Mouse (Mus musculus) heart, embryonic 11.5 days (tissue): ENCODE data around the gene Cenpa. TPM values are rescaled to one million over a fixed set of nuclear protein-coding genes. Genes with fewer than 3 reads are reported as not detected.

ENCODE experiments used
- ATAC-seq: fragments of 200-750 bp; cut with Nextera tagmentation; replicated peaks from 2 replicates; pipeline ENCODE4 v1.8.0; 2017; ENCODE audit warnings: moderate library complexity; ENCODE audit not compliant: insufficient number of reproducible peaks, low FRiP score, low TSS enrichment
- H3K27ac ChIP-seq: fragments of 300-500 bp; sonication (generic); 2 replicates; pipeline ENCODE4 v1.5.1; 2014; ENCODE audit warnings: mild to moderate bottlenecking, low read depth, low read length
- H3K27me3 ChIP-seq: fragments of 300-500 bp; sonication (generic); 2 replicates; pipeline ENCODE4 v1.6.1; 2014; ENCODE audit warnings: mild to moderate bottlenecking, low read length, mixed read lengths; ENCODE audit not compliant: control insufficient read depth, insufficient read depth
- H3K36me3 ChIP-seq: fragments of 300-500 bp; sonication (generic); 2 replicates; pipeline ENCODE4 v1.6.1; 2014; ENCODE audit warnings: mild to moderate bottlenecking, low read length, moderate library complexity, mixed read lengths; ENCODE audit not compliant: control insufficient read depth, insufficient read depth
- H3K4me1 ChIP-seq: fragments of 300-500 bp; sonication (generic); 2 replicates; pipeline ENCODE4 v1.6.1; 2014; ENCODE audit warnings: low read length; ENCODE audit not compliant: control insufficient read depth, insufficient read depth
- H3K4me2 ChIP-seq: fragments of 300-500 bp; sonication (generic); 2 replicates; pipeline ENCODE4 v1.6.1; 2014; ENCODE audit warnings: mild to moderate bottlenecking, moderate library complexity
- H3K4me3 ChIP-seq: fragments of 300-500 bp; sonication (generic); 2 replicates; pipeline ENCODE4 v1.5.1; 2014; ENCODE audit warnings: low read depth, low read length
- H3K9ac ChIP-seq: fragments of 300-500 bp; sonication (generic); 2 replicates; pipeline ENCODE4 v1.6.1; 2014; ENCODE audit warnings: mild to moderate bottlenecking, low read depth, low read length, moderate library complexity
- H3K9me3 ChIP-seq: fragments of 300-500 bp; sonication (generic); replicated peaks from 2 replicates; pipeline ENCODE4 v1.6.1; 2016; ENCODE audit warnings: low read length; ENCODE audit not compliant: control insufficient read depth
- WGBS: fragments of 180-500 bp; shearing (Covaris S2); extraction: QIAGEN DNeasy Blood & Tissue Kit; methylation state at CpG from one replicate; pipeline ENCODE4 v1.1.7; 2014; ENCODE audit not compliant: insufficient replicate concordance; 5-methylcytosine and 5-hydroxymethylcytosine counted together
- polyA plus RNA-seq: library from polyadenylated mRNA; unstranded; fragments of >200 nt; fragmentation: Nextera tagmentation; extraction: Ambion mirVana; gene quantifications from 2 replicates; pipeline ENCODE4 v1.2.1, GENCODE M21; 2014

Cenpa gene
- polyA plus RNA-seq, result 296 and 306 TPM in 2 replicates

DNA sequence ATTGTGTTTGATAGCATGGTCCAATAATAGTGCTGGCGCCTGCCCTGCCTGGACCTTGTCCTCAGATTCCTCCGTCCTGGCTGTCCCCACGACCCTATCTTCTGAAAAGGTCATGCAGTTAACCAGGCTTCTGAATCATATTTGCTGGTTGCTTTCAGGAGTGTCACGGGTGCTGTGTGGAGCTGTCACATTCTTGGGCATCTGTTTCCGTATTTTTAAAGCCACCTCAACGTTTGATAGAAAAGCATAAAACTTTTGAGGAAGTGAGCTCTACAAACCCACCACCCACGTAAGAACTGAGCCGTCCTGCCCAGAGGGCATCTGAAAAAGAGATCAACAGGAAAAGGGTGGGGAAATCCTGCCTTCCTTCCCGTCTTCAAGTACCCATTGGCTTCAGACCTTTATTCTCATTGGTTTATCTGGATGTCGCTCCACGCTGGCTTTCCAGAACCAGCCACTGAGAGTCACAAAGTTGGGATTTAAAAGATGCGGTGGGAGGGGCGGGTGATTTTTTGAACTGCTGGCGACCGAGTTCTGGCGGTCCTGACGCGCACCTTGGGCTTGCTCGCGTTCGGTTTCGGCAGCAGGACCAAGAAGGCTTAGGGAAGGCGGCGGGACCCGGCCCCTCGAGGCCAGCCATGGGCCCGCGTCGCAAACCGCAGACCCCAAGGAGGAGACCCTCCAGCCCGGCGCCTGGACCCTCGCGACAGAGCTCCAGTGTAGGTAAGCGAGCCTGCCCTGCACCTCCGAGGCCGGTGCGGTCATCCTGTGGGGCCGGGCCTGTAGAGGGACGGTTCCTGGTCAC is at the start of gene Cenpa:
Gene Cenpa, plus strand, starts transcription at position 387 of the 805 bp plus-strand sequence.
- peak within 1 kb of the TSS; percentile 82 for H3K9ac ChIP-seq
- H3K9me3 ChIP-seq, result no peaks in the 10 kb centered on the region
- H3K27ac ChIP-seq, result peak within 1 kb of the TSS; percentile 82
- no peaks in the 10 kb centered on the region for H3K27me3 ChIP-seq
- ATAC-seq, result peak; percentile 88
- H3K4me3 ChIP-seq, result peak within 1 kb of the TSS; percentile 84
- H3K36me3 ChIP-seq, result peaks cover 12% of the 10 kb centered on the region; the same call in 1 of the 2 replicates
- under 1% methylated on average over 40 of the region's 40 CpGs for WGBS
- peaks cover 16% of the 10 kb centered on the region for H3K4me1 ChIP-seq
- peak within 1 kb of the TSS; percentile 64 for H3K4me2 ChIP-seq

DNA sequence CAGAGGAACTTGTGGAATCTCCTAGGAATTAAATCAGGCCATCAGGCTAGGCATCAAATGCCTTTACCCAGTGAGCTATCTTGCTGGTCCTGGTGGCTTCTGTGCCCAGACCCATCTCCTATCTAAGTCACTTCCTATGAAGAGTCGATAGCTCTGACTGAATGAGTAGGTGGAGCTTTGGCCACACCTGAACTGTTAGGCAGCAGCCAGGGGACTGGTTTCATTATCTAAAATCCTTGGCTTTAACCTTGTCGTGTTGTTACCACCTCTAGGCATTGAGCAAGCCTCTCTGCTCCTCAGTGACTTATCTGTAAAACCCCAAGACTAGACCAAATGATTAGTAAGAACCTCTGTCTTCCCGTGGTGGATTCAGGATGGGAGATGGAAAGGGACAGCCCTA is 49.2 kb upstream of the Cenpa start:
- Histone ChIP-seq H3K27ac (peak overlapping the region; percentile 41; the same call in 1 of the 2 replicates), H3K4me3 (no peak overlapping the region), H3K4me2 (peak overlapping the region; percentile 32), H3K4me1 (peaks cover 56% of the 10 kb centered on the region), H3K9me3 (no peaks in the 10 kb centered on the region), H3K27me3 (peaks cover 23% of the 10 kb centered on the region), H3K9ac (peak overlapping the region; percentile 46; the same call in 1 of the 2 replicates), H3K36me3 (no peaks in the 10 kb centered on the region)
- ATAC-seq, result no peak
- 13% methylated on average over 3 of the region's 3 CpGs for WGBS

DNA sequence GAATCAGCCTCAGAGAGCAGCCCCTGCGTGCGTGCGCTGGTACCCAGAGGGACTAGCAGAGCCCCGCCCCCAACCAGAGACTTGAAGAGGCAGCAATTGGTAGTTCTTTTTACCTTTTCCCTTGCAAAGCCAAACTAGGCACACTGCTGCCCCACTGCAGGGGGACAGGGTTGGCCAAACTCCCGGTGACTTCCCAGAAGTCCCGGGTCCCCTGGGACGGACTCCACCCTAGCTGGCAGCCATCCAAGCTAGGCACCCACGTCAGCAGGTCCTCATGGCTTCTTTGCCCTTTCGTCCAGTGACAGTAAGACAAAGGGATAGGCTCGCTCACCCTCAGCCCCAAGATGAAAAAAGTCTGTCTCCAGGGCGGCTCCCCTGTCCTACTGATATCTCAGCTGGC is 48.7 kb upstream of the Cenpa start:
- Histone ChIP-seq H3K4me3 (no peak overlapping the region), H3K36me3 (no peaks in the 10 kb centered on the region), H3K27me3 (peaks cover 28% of the 10 kb centered on the region), H3K4me2 (peak overlapping the region; percentile 32), H3K4me1 (peaks cover 61% of the 10 kb centered on the region), H3K27ac (0 out of 2 replicates have a peak overlapping the region, but pooled peaks have one; percentile 41), H3K9ac (peak overlapping the region; percentile 46; the same call in 1 of the 2 replicates), H3K9me3 (no peaks in the 10 kb centered on the region)
- ATAC-seq, result no peak
- 22% methylated on average over 11 of the region's 11 CpGs for WGBS

DNA sequence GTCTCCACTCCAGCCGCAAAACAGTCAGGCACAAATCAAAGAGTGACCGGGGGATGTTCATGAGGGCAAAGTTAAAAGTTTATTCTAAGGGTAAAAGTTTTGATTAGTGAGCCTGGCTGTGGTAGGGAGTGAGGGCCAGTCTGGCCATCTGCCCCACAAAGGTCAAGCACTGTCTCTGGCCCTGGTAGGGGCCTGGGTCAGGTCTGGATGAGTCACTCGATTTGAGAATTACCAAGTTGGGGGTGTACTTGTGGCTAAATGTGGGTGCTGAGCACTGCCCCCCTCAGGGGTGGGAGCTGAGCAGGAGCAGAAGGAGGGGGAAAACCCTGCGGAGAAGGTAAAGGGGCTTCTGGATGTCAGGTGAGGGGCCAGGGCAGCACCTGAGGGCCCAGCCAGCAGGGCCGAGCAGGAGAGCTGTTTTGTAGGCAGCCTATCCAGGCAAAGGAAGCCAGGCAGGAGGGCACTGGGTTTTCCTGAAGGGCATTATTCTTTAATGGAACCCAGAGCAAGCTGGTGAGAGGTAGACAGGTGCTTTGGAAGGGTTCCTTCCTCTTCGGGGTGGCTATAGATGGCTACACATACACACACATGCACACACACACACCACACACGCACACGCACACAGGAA is 48.1 kb upstream of the Cenpa start:
- peaks cover 28% of the 10 kb centered on the region for H3K27me3 ChIP-seq
- H3K4me3 ChIP-seq, result no peak overlapping the region
- no peak overlapping the region for H3K9ac ChIP-seq
- ATAC-seq, result no peak
- 72% methylated on average over 8 of the region's 8 CpGs for WGBS
- H3K9me3 ChIP-seq, result no peaks in the 10 kb centered on the region
- peaks cover 60% of the 10 kb centered on the region for H3K4me1 ChIP-seq
- H3K27ac ChIP-seq, result 0 out of 2 replicates have a peak overlapping the region, but pooled peaks have one; percentile 29
- H3K36me3 ChIP-seq, result no peaks in the 10 kb centered on the region
- no peak overlapping the region for H3K4me2 ChIP-seq

DNA sequence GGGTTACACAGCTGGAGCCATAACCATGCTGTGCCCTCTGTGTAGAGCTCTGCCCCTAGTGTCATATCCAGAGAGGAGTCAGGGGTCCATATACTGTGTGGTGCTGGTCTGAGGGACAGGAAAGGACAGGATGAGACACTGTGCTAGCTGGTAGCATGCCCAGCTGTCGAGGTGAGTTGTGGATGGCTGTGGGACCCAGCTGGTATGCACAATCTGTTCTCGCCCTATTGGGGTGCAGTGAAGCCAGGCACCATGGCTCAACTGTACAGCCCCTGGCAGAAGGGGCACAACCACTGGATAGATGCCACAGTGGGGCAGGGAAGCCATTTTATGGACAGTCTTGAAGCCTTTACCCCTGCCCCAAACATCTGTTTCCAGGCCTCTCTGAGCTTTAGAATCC is 47.4 kb upstream of the Cenpa start:
- Histone ChIP-seq H3K9me3 (no peaks in the 10 kb centered on the region), H3K27me3 (peaks cover 28% of the 10 kb centered on the region), H3K36me3 (no peaks in the 10 kb centered on the region), H3K4me3 (no peak overlapping the region), H3K27ac (no peak overlapping the region), H3K4me2 (no peak overlapping the region), H3K4me1 (peaks cover 54% of the 10 kb centered on the region), H3K9ac (no peak overlapping the region)
- no peak for ATAC-seq
- WGBS, result 84% methylated on average over 2 of the region's 2 CpGs

DNA sequence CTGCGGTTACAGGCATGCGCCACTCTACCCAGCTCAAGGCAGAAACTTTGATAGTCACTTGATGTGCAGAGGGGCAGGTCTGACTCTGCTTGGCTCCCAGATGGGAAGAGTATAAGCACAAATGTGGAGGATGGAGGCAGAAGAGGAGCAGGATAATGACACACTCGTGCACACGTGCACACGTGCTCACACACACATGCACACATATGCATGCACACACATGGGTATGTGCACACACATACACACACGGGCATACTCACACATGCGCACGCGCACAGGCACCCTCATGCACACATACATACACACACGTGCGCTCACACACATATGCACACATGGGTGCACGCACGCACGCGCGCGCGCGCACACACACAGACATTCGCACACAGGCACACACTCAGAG is 46.0 kb upstream of the Cenpa start:
- H3K9ac ChIP-seq, result no peak overlapping the region
- 92% methylated on average over 20 of the region's 20 CpGs for WGBS
- H3K27me3 ChIP-seq, result peaks cover 28% of the 10 kb centered on the region
- no peaks in the 10 kb centered on the region for H3K9me3 ChIP-seq
- ATAC-seq, result no peak
- no peaks in the 10 kb centered on the region for H3K36me3 ChIP-seq
- no peak overlapping the region for H3K4me3 ChIP-seq
- no peak overlapping the region for H3K27ac ChIP-seq
- H3K4me2 ChIP-seq, result no peak overlapping the region
- H3K4me1 ChIP-seq, result peaks cover 48% of the 10 kb centered on the region

DNA sequence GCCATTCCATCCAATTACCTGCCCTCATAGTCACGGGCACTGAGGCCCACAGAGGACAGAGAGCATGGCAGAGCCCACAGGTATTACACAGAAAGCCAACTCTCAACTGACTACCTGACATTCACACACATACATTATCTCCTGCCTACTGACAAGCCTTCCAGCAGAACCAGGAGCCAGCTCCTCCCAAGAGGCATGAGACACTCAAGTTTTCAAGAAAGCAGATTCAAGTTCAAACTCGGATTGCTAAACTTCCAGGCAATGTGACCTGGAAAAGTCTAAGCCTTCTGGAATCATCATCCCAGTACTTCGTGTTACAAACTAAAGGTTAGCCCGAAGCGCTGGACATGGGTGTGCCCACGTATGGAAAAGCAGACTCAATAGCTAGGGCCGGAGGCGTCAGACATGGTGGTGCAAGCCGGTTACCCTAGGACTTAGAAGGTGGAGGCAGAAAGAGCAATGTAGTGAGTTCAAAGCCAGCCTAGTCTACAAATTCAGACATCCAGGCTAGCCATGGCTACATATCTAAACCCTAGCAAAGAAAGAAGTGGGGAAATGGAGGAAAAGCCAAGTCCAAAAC is 45.3 kb upstream of the Cenpa start:
- Histone ChIP-seq H3K27me3 (peaks cover 28% of the 10 kb centered on the region), H3K9me3 (no peaks in the 10 kb centered on the region), H3K9ac (no peak overlapping the region), H3K4me2 (no peak overlapping the region), H3K36me3 (no peaks in the 10 kb centered on the region), H3K4me1 (peaks cover 42% of the 10 kb centered on the region), H3K4me3 (no peak overlapping the region), H3K27ac (no peak overlapping the region)
- no peak for ATAC-seq
- WGBS, result 87% methylated on average over 9 of the region's 9 CpGs

DNA sequence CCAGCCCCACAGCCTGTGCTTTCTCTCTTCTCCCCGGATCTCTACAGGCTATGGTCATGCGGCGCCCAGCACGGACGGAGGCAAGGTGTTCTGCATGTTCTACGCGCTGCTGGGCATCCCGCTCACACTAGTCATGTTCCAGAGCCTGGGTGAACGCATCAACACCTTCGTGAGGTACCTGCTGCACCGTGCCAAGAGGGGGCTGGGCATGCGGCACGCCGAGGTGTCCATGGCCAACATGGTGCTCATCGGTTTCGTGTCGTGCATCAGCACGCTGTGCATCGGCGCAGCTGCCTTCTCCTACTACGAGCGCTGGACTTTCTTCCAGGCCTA is 44.8 kb upstream of the Cenpa start:
- ATAC-seq, result no peak
- 45% methylated on average over 22 of the region's 22 CpGs for WGBS
- no peaks in the 10 kb centered on the region for H3K9me3 ChIP-seq
- H3K36me3 ChIP-seq, result no peaks in the 10 kb centered on the region
- H3K27me3 ChIP-seq, result peaks cover 26% of the 10 kb centered on the region
- peak overlapping the region; percentile 38 for H3K4me3 ChIP-seq
- peaks cover 41% of the 10 kb centered on the region for H3K4me1 ChIP-seq
- 0 out of 2 replicates have a peak overlapping the region, but pooled peaks have one; percentile 62 for H3K9ac ChIP-seq
- H3K27ac ChIP-seq, result no peak overlapping the region
- peak overlapping the region; percentile 71 for H3K4me2 ChIP-seq
